Mouse (Mus musculus) stomach, embryonic 15.5 days (tissue): ENCODE measurements at regions not wholly inside any gene's neighbourhood (a gene's known extent, or its start where the extent isn't known, plus 50 kb on each side); places are given as distances from the start of the nearest gene placed in this dataset.
"Not testable (repeated sequence)": the region's sequence is repeated elsewhere in the genome, so short reads cannot be mapped to it uniquely, and the experiment has no call there.

Experiments used
- ATAC-seq: fragments of 200-750 bp; cut with Nextera tagmentation; 2 replicates; pipeline ENCODE4 v1.8.0; 2017; ENCODE audit warnings: low read depth, moderate number of reproducible peaks, moderate TSS enrichment; ENCODE audit not compliant: insufficient read depth, low FRiP score
- H3K27ac ChIP-seq: fragments of 300-500 bp; sonication (generic); 2 replicates; pipeline ENCODE4 v1.5.1; 2015; ENCODE audit warnings: mild to moderate bottlenecking, inconsistent platforms
- H3K27me3 ChIP-seq: fragments of 300-500 bp; sonication (generic); replicated peaks from 2 replicates; pipeline ENCODE4 v1.6.1; 2015; ENCODE audit warnings: inconsistent platforms
- H3K36me3 ChIP-seq: fragments of 300-500 bp; sonication (generic); 2 replicates; pipeline ENCODE4 v1.6.1; 2015; ENCODE audit warnings: inconsistent platforms
- H3K4me1 ChIP-seq: fragments of 300-500 bp; sonication (generic); 2 replicates; pipeline ENCODE4 v1.6.1; 2015; ENCODE audit warnings: inconsistent platforms
- H3K4me2 ChIP-seq: fragments of 300-500 bp; sonication (generic); 2 replicates; pipeline ENCODE4 v1.6.1; 2015; ENCODE audit warnings: mild to moderate bottlenecking, inconsistent platforms
- H3K4me3 ChIP-seq: fragments of 300-500 bp; sonication (generic); replicated peaks from 2 replicates; pipeline ENCODE4 v1.5.1; 2015; ENCODE audit warnings: inconsistent platforms
- H3K9ac ChIP-seq: fragments of 300-500 bp; sonication (generic); 2 replicates; pipeline ENCODE4 v1.6.1; 2015; ENCODE audit warnings: inconsistent platforms
- H3K9me3 ChIP-seq: fragments of 300-500 bp; sonication (generic); 2 replicates; pipeline ENCODE4 v1.6.1; 2016; ENCODE audit warnings: inconsistent platforms
- WGBS: fragments of 180-500 bp; shearing (Covaris S2); methylation state at CpG from one replicate; pipeline ENCODE4 v1.1.7; 2015; 5-methylcytosine and 5-hydroxymethylcytosine counted together

DNA sequence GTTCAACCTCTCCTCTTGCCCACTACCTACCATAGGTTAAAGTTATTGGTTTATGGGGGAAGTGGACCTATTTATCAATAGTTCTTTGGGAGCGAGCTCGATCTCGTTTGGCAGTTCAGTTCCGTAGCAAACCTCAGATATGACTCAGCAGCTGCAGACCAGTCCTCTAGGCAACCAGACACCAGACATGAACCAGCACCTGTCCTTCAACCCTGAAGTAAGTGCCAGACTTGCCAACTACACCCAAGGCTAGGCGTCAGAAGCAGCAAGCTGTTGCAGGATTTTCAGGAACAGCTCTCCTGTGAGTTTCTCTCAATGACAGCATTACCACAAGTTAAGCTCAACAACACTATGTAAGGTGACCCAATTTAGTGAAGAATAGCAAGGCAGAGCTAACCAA is 53.3 kb upstream of the Trdn start:
- H3K36me3 ChIP-seq: no peaks in the 10 kb centered on the region
- H3K27me3 ChIP-seq: no peaks in the 10 kb centered on the region
- H3K4me3 ChIP-seq: no peak overlapping the region
- no peaks in the 10 kb centered on the region for H3K4me1 ChIP-seq
- no peaks in the 10 kb centered on the region for H3K9me3 ChIP-seq
- H3K9ac ChIP-seq: no peak overlapping the region
- 83% methylated on average over 5 of the region's 5 CpGs for WGBS
- no peak overlapping the region for H3K4me2 ChIP-seq
- no peak for ATAC-seq
- no peak overlapping the region for H3K27ac ChIP-seq

DNA sequence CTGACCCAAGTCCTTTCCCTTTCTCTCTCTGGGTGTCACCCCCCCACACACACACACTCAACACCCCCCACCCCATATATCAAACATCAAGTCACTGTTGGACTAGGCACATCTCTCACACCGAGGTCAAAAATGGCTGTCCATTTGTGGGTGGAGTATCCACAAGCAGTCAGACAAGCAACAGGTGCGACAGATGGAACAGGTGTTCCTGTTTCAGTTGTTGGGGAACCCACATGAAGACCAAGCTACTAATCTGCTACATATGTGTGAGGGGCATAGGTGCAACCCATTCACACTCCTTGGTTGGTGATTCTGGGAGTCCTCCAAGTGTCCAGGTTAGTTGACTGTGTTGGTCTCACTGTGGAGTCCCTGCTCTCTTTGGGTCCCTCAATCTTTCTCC is 58.1 kb upstream of the Trdn start:
- Histone ChIP-seq H3K27me3 (no peaks in the 10 kb centered on the region), H3K4me3 (no peak overlapping the region), H3K27ac (no peak overlapping the region), H3K4me1 (no peaks in the 10 kb centered on the region), H3K9me3 (no peaks in the 10 kb centered on the region), H3K9ac (no peak overlapping the region), H3K4me2 (no peak overlapping the region), H3K36me3 (no peaks in the 10 kb centered on the region)
- no peak for ATAC-seq
- 96% methylated on average over 2 of the region's 2 CpGs for WGBS

DNA sequence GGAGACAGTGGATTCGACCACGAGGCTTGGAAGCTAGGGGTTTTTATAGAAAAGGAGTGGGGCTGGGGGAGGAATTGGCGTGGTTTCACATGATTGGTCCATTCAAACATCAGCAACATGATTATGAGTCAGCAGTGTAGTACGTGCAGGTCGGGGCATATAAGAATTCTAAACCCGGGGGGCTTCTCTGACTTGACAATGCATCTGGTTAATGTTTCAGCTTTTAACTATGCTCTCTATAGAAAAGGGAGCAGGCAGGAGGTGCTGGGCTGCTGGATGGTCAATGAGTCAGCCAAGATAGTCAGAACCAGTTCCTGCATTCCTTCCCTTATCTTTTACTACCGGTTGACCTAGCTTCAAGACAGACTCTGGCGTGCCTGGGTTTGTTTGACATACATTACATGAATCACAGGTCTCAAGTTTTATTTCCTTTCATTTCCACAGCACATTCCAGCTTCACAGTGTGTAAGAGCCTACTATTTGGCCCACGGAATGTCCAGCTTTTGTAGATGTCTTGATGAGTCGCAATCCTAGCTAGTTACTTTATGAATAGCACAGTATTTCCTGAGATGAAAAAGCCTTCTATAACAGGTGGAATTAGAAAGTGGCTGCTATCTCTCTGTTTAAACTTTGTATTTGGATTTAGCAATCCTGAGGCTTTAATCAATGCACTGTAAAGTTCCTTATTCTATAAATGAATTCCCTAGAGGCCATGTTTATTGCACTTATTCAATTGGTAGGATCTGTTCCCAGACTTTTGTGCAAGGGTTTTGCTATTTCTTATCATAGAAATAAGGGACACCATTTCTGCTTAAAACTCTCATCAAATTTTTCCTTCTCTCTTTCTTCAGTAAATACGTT is 94.7 kb upstream of the Nkain2 start:
- no peaks in the 10 kb centered on the region for H3K9me3 ChIP-seq
- no peaks in the 10 kb centered on the region for H3K27me3 ChIP-seq
- H3K36me3 ChIP-seq: no peaks in the 10 kb centered on the region
- peak; percentile 90 for ATAC-seq
- no peak overlapping the region for H3K4me2 ChIP-seq
- H3K27ac ChIP-seq: peak overlapping the region; percentile 65
- no peaks in the 10 kb centered on the region for H3K4me1 ChIP-seq
- H3K4me3 ChIP-seq: no peak overlapping the region
- 58% methylated on average over 11 of the region's 11 CpGs for WGBS
- no peak overlapping the region for H3K9ac ChIP-seq

DNA sequence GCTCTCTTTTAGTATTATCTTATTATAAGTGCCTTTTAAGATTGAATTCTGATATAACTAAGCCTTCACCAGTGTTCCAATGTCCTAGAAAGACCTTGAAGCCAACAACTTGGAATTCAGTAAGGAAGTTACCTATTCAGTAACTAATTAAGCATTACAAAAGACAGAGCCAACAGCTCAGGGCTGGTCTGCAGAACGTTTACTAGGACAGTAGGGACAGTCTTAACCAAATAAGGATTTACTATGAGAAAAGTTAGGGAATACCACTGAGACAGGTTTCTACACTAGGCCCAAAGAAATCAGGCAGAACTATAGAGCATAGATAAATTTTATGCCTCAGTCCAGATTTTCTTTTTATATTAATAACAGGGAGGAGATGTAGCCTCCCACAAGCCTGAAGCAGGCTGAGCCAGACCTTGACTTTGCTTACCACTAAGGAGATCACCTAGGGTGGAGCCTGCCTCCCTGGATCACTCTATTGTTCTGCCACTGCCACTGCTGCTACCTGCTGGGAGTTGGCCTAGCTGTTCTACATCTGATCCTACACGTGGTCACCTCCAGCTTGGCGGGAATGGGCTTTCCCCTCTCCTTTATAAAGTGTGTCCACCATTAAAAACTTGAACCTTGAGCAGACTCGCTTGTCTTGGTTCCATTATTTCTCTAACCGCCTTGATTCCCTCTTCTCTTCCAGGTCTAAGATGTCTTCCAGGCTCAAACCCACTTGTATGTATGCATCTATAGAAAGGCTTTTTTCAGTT is 68.2 kb upstream of the Nkain2 start:
- not testable (repeated sequence) for H3K9ac ChIP-seq, H3K4me2 ChIP-seq, ATAC-seq, H3K27me3 ChIP-seq, H3K36me3 ChIP-seq, H3K4me1 ChIP-seq, H3K9me3 ChIP-seq, H3K27ac ChIP-seq, H3K4me3 ChIP-seq
- 89% methylated on average over 5 of the region's 5 CpGs for WGBS

DNA sequence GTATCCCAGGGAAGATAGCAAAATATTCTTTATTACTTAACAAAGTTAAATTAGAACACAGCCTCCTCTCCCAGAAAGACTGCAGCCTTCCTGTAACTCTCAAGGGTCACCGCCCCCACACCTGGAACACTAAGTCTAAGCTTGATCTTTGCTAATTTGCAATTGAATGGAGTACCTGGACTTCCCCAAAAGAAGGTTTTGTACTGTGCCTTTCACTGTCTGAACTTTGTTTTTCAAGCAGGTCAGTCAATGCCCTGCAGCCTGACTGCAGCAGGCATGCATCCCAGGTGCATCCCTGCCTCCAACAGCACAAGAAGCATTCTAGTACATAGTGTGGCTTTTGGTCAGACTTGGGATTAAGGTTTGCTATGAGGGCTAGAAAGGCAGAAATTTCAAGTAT is 67.2 kb upstream of the Nkain2 start:
- 91% methylated on average over 1 of the region's 1 CpGs for WGBS
- H3K9ac ChIP-seq, H3K4me2 ChIP-seq, H3K36me3 ChIP-seq, H3K27ac ChIP-seq, H3K27me3 ChIP-seq, H3K9me3 ChIP-seq, ATAC-seq, H3K4me3 ChIP-seq, H3K4me1 ChIP-seq: not testable (repeated sequence)

DNA sequence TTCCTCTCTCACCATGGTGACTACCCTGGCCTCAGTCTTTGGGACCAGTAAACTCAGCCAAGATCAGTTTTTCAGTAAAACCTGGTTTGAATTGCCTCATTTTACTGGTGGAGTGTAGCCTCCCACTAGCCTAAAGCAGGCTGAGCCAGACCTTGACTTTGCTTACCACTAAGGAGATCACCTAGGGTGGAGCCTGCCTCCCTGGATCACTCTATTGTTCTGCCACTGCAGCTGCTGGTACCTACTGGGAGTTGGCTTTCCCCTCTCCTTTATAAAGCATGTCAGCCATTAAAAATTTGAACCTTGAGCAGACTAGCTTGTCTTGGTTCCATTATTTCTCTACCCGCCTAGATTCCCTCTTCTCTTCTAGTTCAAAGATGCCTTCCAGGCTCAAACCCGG is 63.5 kb upstream of the Nkain2 start:
- H3K27ac ChIP-seq, H3K9me3 ChIP-seq, ATAC-seq, H3K4me2 ChIP-seq, H3K4me1 ChIP-seq, H3K4me3 ChIP-seq, H3K27me3 ChIP-seq, H3K36me3 ChIP-seq, H3K9ac ChIP-seq: not testable (repeated sequence)
- WGBS: 78% methylated on average over 2 of the region's 2 CpGs

DNA sequence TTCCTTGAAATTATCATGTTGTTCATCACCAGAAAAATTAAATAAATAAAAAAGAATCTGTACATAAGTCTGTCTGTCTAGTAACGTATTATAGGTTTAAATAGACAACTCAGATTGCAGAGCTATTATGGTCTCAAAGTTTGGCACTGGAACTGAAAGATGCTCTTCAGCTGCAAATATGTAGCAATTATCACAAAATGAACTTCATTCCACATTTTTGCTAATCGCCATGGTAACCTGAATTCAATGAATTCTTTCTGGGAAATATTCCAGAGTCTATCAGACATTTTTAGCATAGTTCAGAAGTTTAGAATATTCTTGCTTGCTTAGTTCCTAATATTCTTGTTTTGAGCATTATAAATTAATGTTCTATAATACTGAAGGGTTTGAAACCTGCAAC is 62.2 kb upstream of the Nkain2 start:
- Histone ChIP-seq H3K4me2 (no peak overlapping the region), H3K36me3 (no peaks in the 10 kb centered on the region), H3K27ac (no peak overlapping the region), H3K4me1 (no peaks in the 10 kb centered on the region), H3K9me3 (no peaks in the 10 kb centered on the region), H3K9ac (no peak overlapping the region), H3K4me3 (no peak overlapping the region), H3K27me3 (no peaks in the 10 kb centered on the region)
- ATAC-seq: no peak
- 78% methylated on average over 2 of the region's 2 CpGs for WGBS

- H3K4me1 ChIP-seq: no peaks in the 10 kb centered on the region
- no peak overlapping the region for H3K4me3 ChIP-seq
- no peak overlapping the region for H3K27ac ChIP-seq
- H3K36me3 ChIP-seq: no peaks in the 10 kb centered on the region
- H3K4me2 ChIP-seq: no peak overlapping the region
- H3K9me3 ChIP-seq: no peaks in the 10 kb centered on the region
- no peaks in the 10 kb centered on the region for H3K27me3 ChIP-seq
- no peak for ATAC-seq
- no peak overlapping the region for H3K9ac ChIP-seq
Measured at GRCm38 (mm10) chr10:32943026-32943425, 52.8 kb upstream of the Nkain2 start.
